Mouse (Mus musculus) lung, embryonic 15.5 days (tissue): Measurements from ENCODE around the gene Mogs. TPM values are rescaled to one million over a fixed set of nuclear protein-coding genes. Genes with fewer than 3 reads are reported as not detected.

ENCODE experiments used
- ATAC-seq: fragments of 200-750 bp; cut with Nextera tagmentation; 2 replicates; pipeline ENCODE4 v1.8.0; 2017; ENCODE audit warnings: moderate number of reproducible peaks, borderline replicate concordance; ENCODE audit not compliant: low FRiP score, low TSS enrichment; ENCODE audit errors: extremely low read depth
- H3K27ac ChIP-seq: fragments of 300-500 bp; sonication (generic); 2 replicates; pipeline ENCODE4 v1.5.1; 2015; ENCODE audit warnings: moderate library complexity, mild to moderate bottlenecking, inconsistent platforms
- H3K27me3 ChIP-seq: fragments of 300-500 bp; sonication (generic); 2 replicates; pipeline ENCODE4 v1.6.1; 2015; ENCODE audit warnings: inconsistent platforms
- H3K36me3 ChIP-seq: fragments of 300-500 bp; sonication (generic); 2 replicates; pipeline ENCODE4 v1.6.1; 2015; ENCODE audit warnings: inconsistent platforms
- H3K4me1 ChIP-seq: fragments of 300-500 bp; sonication (generic); 2 replicates; pipeline ENCODE4 v1.6.1; 2015; ENCODE audit warnings: inconsistent platforms
- H3K4me2 ChIP-seq: fragments of 300-500 bp; sonication (generic); 2 replicates; pipeline ENCODE4 v1.6.1; 2015; ENCODE audit warnings: inconsistent platforms, mild to moderate bottlenecking, moderate library complexity
- H3K4me3 ChIP-seq: fragments of 300-500 bp; sonication (generic); 2 replicates; pipeline ENCODE4 v1.5.1; 2015; ENCODE audit warnings: mild to moderate bottlenecking, inconsistent platforms
- H3K9ac ChIP-seq: fragments of 300-500 bp; sonication (generic); 2 replicates; pipeline ENCODE4 v1.6.1; 2015; ENCODE audit warnings: inconsistent platforms
- H3K9me3 ChIP-seq: fragments of 300-500 bp; sonication (generic); 2 replicates; pipeline ENCODE4 v1.6.1; 2016; ENCODE audit warnings: inconsistent platforms
- WGBS: fragments of 180-500 bp; shearing (Covaris S2); methylation state at CpG from one replicate; pipeline ENCODE4 v1.1.7; 2015; 5-methylcytosine and 5-hydroxymethylcytosine counted together
- polyA plus RNA-seq: library from polyadenylated mRNA; unstranded; fragments of >200 nt; fragmentation: Nextera tagmentation; extraction: Ambion mirVana; gene quantifications from 2 replicates; pipeline ENCODE4 v1.2.1, GENCODE M21; 2015

Mogs gene
- polyA plus RNA-seq, 1 experiment from 2014 or later, result 54.5 TPM

DNA sequence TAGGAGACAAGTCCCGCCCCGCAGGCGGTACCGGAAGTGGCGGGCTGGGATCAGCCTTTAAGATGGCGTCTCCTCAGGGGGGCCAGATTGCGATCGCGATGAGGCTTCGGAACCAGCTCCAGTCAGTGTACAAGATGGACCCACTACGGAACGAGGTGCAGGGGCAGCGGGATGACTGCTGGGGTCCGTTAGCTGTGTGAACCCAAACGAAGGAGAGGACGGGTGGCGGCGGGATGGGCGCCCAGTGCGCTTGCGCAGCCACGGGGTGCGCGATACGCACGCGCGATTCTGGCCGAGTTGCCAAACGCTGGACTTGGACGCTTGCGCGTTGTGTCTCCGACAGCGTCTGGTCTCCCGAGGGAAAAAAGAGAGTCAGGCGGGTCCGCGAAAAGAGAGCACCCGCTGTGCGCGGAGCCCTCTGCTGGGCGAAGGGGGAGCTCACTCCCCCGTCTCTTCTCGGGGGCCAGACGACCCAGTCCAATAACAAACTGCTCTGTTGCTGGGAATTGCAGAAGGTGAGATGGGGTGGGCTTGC, 36.9 kb upstream of the Mogs start:
- H3K27me3 ChIP-seq, result peaks cover 48% of the 10 kb centered on the region
- peaks cover 14% of the 10 kb centered on the region for H3K4me1 ChIP-seq
- no peaks in the 10 kb centered on the region for H3K9me3 ChIP-seq
- peak overlapping the region; percentile 86 for H3K27ac ChIP-seq
- peak; percentile 93 for ATAC-seq
- peaks cover 15% of the 10 kb centered on the region for H3K36me3 ChIP-seq
- H3K4me2 ChIP-seq, result peak overlapping the region; percentile 97
- peak overlapping the region; percentile 79 for H3K4me3 ChIP-seq
- under 1% methylated on average over 46 of the region's 46 CpGs for WGBS
- peak overlapping the region; percentile 88 for H3K9ac ChIP-seq

DNA sequence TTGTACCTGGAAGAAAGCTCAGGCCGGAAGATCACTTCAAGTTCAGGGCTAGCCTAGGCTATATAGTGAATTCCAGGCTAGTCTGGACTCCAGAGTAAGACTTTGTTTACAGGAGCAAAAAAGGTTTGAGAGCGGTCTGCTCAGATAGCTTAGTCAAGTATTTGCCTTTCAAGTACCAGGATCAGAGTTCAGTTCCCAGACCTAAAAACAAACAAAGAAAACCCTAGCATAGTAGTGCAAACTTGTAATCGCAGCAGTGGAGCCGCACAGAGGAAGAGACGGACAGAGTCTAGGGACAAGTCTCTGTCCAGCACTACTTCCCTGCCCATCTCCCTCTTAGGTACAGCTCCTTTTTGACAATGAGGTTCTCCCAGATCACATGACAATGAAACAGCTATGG, 35.1 kb upstream of the Mogs start:
- no peaks in the 10 kb centered on the region for H3K9me3 ChIP-seq
- no peak overlapping the region for H3K27ac ChIP-seq
- 80% methylated on average over 5 of the region's 5 CpGs for WGBS
- H3K9ac ChIP-seq, result no peak overlapping the region
- H3K4me3 ChIP-seq, result no peak overlapping the region
- H3K4me2 ChIP-seq, result no peak overlapping the region
- ATAC-seq, result no peak
- peaks cover 15% of the 10 kb centered on the region for H3K36me3 ChIP-seq
- peaks cover 48% of the 10 kb centered on the region for H3K27me3 ChIP-seq
- peaks cover 14% of the 10 kb centered on the region for H3K4me1 ChIP-seq

DNA sequence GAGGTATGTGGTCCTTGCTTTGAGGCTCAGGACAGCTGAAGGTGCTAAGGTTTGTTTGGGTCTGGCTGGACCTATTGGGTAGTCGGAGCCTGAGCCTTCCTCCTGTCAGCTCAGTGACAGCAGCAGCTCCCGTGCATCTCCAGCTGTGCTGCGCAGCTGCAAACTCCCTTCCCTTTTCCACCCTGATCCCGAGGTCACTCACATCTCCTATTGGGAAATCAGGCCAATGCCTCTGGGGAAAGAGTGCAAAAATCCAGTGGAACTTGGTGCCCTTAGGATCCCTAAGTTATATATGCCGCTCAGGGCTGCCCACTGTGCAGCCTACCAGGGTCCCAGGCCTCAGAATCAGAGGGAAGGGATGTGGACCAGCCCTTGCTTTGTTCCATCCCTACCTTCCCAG, 31.8 kb upstream of the Mogs start:
- no peak overlapping the region for H3K27ac ChIP-seq
- no peak for ATAC-seq
- H3K4me1 ChIP-seq, result peaks cover 24% of the 10 kb centered on the region
- H3K4me3 ChIP-seq, result no peak overlapping the region
- 20% methylated on average over 5 of the region's 5 CpGs for WGBS
- H3K4me2 ChIP-seq, result no peak overlapping the region
- no peaks in the 10 kb centered on the region for H3K9me3 ChIP-seq
- H3K27me3 ChIP-seq, result peaks cover 62% of the 10 kb centered on the region
- peaks cover 15% of the 10 kb centered on the region for H3K36me3 ChIP-seq
- no peak overlapping the region for H3K9ac ChIP-seq

GRCm38 (mm10) chr6:83084477-83084876, 30.8 kb upstream of the Mogs start:
- Histone ChIP-seq H3K9me3 (no peaks in the 10 kb centered on the region), H3K4me1 (peaks cover 17% of the 10 kb centered on the region), H3K36me3 (peaks cover 15% of the 10 kb centered on the region), H3K9ac (no peak overlapping the region), H3K27me3 (peaks cover 70% of the 10 kb centered on the region), H3K4me3 (no peak overlapping the region), H3K4me2 (no peak overlapping the region), H3K27ac (no peak overlapping the region)
- ATAC-seq, result no peak
- 6% methylated on average over 6 of the region's 6 CpGs for WGBS

DNA sequence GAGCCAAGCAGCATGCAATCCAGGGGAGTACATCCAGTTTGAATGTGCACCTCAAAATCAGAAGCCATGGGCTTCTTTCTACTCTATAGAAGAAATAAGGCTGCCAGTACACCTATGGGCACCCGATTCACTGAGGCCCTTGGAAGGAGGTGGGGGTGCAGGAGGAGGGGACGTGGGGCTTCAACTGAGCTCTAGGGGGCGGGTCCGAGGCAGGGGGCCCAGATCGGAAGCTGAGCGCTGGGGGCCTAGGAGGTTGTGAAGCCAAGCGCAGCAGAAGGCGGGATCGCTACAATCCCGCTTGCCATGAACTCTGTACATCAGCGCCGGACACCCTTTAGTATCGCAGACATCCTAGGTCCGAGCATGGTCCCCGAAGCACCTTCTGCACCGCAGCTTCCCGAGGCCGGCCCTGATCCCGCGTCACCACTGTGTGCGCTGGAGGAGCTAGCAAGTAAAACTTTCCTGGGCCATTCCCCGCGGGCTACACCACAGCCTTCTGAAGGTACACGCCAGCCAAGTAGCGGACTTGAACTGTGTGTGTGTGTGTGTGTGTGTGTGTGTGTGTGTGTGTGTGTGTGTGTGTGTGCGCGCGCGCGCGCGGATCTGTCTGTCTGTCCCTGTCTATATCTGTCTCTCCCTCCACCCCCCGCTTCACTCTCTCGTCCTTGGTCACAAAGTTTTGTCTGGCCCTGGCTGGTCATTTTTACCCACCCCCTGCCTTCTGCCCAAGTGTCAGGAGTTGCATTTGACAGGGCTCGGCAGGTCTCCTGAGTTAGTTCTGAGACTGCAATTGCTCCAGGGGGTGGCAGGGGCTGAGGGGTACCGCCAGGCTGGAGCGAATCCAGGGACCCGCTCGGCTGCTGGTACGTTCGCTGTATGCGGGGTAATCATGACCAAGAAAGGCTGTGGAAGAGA, 28.9 kb upstream of the Mogs start, which contains the start of gene Lbx2:
Gene Lbx2, plus strand, starts transcription at position 247 of the 915 bp plus-strand sequence.
- H3K4me1 ChIP-seq, result peaks cover 16% of the 10 kb centered on the region
- WGBS, result 3% methylated on average over 42 of the region's 42 CpGs
- peak within 1 kb of the TSS; percentile 51 for H3K4me2 ChIP-seq
- 0 out of 2 replicates have a peak, but pooled peaks cover under 1% of the 10 kb centered on the region for H3K36me3 ChIP-seq
- no peak within 1 kb of the TSS for H3K9ac ChIP-seq
- ATAC-seq, result no peak
- no peaks in the 10 kb centered on the region for H3K9me3 ChIP-seq
- H3K4me3 ChIP-seq, result peak within 1 kb of the TSS; percentile 32
- peaks cover 79% of the 10 kb centered on the region for H3K27me3 ChIP-seq
- no peak within 1 kb of the TSS for H3K27ac ChIP-seq

GRCm38 (mm10) chr6:83087205-83087925, 27.9 kb upstream of the Mogs start:
- 2% methylated on average over 47 of the region's 47 CpGs for WGBS
- no peak overlapping the region; the same call in 1 of the 2 replicates for H3K9ac ChIP-seq
- H3K4me1 ChIP-seq, result peaks cover 16% of the 10 kb centered on the region
- H3K27ac ChIP-seq, result no peak overlapping the region
- H3K27me3 ChIP-seq, result peaks cover 78% of the 10 kb centered on the region
- ATAC-seq, result no peak
- no peaks in the 10 kb centered on the region for H3K9me3 ChIP-seq
- no peaks in the 10 kb centered on the region for H3K36me3 ChIP-seq
- H3K4me2 ChIP-seq, result peak overlapping the region; percentile 51
- H3K4me3 ChIP-seq, result peak overlapping the region; percentile 32

DNA sequence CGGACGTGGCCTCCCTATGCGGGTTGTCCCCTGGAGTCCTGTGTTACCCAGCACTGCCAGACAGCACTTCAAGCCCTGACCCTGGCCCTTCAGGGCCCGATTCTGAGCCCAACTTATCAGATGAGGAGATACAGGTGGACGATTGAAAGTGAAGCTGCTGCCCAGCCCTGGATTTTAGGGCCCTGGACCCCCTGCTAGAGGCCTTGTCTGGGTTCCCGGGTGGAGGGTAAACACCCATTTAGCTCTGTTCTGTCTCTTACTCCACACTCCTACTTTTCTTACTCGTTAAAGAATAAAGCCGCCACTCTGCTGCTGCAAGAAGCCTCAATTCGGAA, 27.4 kb upstream of the Mogs start:
- Histone ChIP-seq H3K4me2 (peak overlapping the region; percentile 51), H3K9me3 (no peaks in the 10 kb centered on the region), H3K4me1 (peaks cover 19% of the 10 kb centered on the region), H3K36me3 (no peaks in the 10 kb centered on the region), H3K4me3 (peak overlapping the region; percentile 32), H3K27me3 (peaks cover 73% of the 10 kb centered on the region), H3K27ac (no peak overlapping the region), H3K9ac (no peak overlapping the region; the same call in 1 of the 2 replicates)
- WGBS, result 12% methylated on average over 9 of the region's 9 CpGs
- ATAC-seq, result no peak

DNA sequence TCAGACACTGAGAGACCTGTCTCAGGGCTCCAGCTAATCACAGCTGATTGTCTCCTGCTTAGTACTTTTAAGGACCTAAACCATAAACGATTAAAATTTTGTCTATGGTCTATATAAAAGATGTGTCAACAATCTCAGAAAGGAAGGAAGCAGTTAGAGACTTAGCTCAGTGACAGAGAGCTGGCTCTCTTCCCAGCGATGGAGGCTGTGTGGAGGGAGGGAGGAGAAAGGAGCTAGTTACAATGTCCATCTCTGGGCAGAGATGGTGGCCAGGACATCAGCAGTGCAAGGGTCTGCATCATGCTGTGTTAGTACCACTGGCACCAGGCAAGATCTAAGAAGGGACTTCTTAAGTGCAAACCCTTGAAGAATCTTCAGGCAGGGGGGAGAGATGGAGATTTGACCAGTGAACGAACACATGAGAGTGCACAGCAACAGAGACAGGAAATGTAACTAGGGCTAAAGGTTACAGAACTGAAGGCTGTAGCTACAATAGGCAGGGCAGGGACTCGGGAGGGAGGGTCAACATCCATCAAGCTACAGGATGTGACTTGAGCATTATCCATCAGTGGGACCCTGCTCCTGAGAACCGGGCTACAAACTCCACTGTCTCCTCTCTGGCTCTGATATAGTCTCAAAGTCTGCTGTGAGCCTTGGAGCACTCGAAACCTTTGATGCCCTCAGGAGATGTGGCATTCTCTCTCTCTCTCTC, 22.7 kb upstream of the Mogs start:
- 25% methylated on average over 6 of the region's 6 CpGs for WGBS
- Histone ChIP-seq H3K27me3 (peaks cover 26% of the 10 kb centered on the region), H3K36me3 (no peaks in the 10 kb centered on the region), H3K4me3 (no peak overlapping the region), H3K27ac (peak overlapping the region; percentile 57; the same call in 1 of the 2 replicates), H3K4me2 (no peak overlapping the region), H3K9ac (no peak overlapping the region), H3K4me1 (peaks cover 10% of the 10 kb centered on the region), H3K9me3 (no peaks in the 10 kb centered on the region)
- ATAC-seq, result peak; percentile 53; the same call in 1 of the 2 replicates

GRCm38 (mm10) chr6:83095968-83096367, 19.3 kb upstream of the Mogs start:
- Histone ChIP-seq H3K9me3 (no peaks in the 10 kb centered on the region), H3K9ac (no peak overlapping the region), H3K4me1 (0 out of 2 replicates have a peak, but pooled peaks cover 6% of the 10 kb centered on the region), H3K36me3 (no peaks in the 10 kb centered on the region), H3K4me2 (no peak overlapping the region), H3K27me3 (no peaks in the 10 kb centered on the region; the same call in 1 of the 2 replicates), H3K27ac (no peak overlapping the region), H3K4me3 (no peak overlapping the region)
- 41% methylated on average over 6 of the region's 6 CpGs for WGBS
- ATAC-seq, result no peak

- Histone ChIP-seq H3K9me3 (no peaks in the 10 kb centered on the region), H3K27me3 (no peaks in the 10 kb centered on the region; the same call in 1 of the 2 replicates), H3K4me3 (no peak overlapping the region), H3K36me3 (no peaks in the 10 kb centered on the region), H3K27ac (no peak overlapping the region), H3K4me2 (no peak overlapping the region), H3K4me1 (peaks cover 16% of the 10 kb centered on the region), H3K9ac (no peak overlapping the region)
- no peak for ATAC-seq
- WGBS, result 60% methylated on average over 2 of the region's 2 CpGs
Measured at GRCm38 (mm10) chr6:83098411-83098810, 16.9 kb upstream of the Mogs start.

- H3K27ac ChIP-seq, result peak within 1 kb of the TSS; percentile 81
- under 1% methylated on average over 25 of the region's 25 CpGs for WGBS
- no peaks in the 10 kb centered on the region for H3K9me3 ChIP-seq
- H3K27me3 ChIP-seq, result no peaks in the 10 kb centered on the region; the same call in 1 of the 2 replicates
- 0 out of 2 replicates have a peak, but pooled peaks cover 3% of the 10 kb centered on the region for H3K36me3 ChIP-seq
- ATAC-seq, result peak; percentile 78
- peak within 1 kb of the TSS; percentile 71 for H3K9ac ChIP-seq
- H3K4me2 ChIP-seq, result peak within 1 kb of the TSS; percentile 97
- peaks cover 18% of the 10 kb centered on the region for H3K4me1 ChIP-seq
- H3K4me3 ChIP-seq, result peak within 1 kb of the TSS; percentile 65
Measured at GRCm38 (mm10) chr6:83101316-83101687, 14.0 kb upstream of the Mogs start, which contains the start of the genes Ccdc142 and Gm42688. Ccdc142 (plus strand) TSS chr6:83101601. Gm42688 (plus strand) TSS chr6:83101617.
